Mouse (Mus musculus) heart, postnatal 0 days (tissue): ENCODE results near the gene Ptprm. TPM values are rescaled to one million over a fixed set of nuclear protein-coding genes. Genes with fewer than 3 reads are reported as not detected.

Experiments
- ATAC-seq: fragments of 200-750 bp; cut with Nextera tagmentation; 2 replicates; pipeline ENCODE4 v1.8.0; 2017; ENCODE audit warnings: low read depth, moderate number of reproducible peaks, moderate library complexity; ENCODE audit not compliant: insufficient read depth
- DNase-seq: peaks from one replicate; pipeline ENCODE4 v3.0.0-alpha.2; 2016; ENCODE audit warnings: low spot score
- H3K27ac ChIP-seq: fragments of 300-500 bp; sonication (generic); 2 replicates; pipeline ENCODE4 v1.5.1; 2014; ENCODE audit warnings: low read depth, mild to moderate bottlenecking
- H3K27me3 ChIP-seq: fragments of 300-500 bp; sonication (generic); 2 replicates; pipeline ENCODE4 v1.6.1; 2014; ENCODE audit warnings: low read length, mixed read lengths; ENCODE audit not compliant: control insufficient read depth, insufficient read depth
- H3K36me3 ChIP-seq: fragments of 300-500 bp; sonication (generic); replicated peaks from 2 replicates; pipeline ENCODE4 v1.6.1; 2014; ENCODE audit warnings: low read length, mixed read lengths; ENCODE audit not compliant: control insufficient read depth, insufficient read depth
- H3K4me1 ChIP-seq: fragments of 300-500 bp; sonication (generic); 2 replicates; pipeline ENCODE4 v1.6.1; 2014; ENCODE audit warnings: antibody characterized with exemption; ENCODE audit not compliant: control insufficient read depth, insufficient read depth
- H3K4me2 ChIP-seq: fragments of 300-500 bp; sonication (generic); 2 replicates; pipeline ENCODE4 v1.6.1; 2014; ENCODE audit warnings: low read depth, mild to moderate bottlenecking, low read length, moderate library complexity
- H3K4me3 ChIP-seq: fragments of 300-500 bp; sonication (generic); 2 replicates; pipeline ENCODE4 v1.5.1; 2014; ENCODE audit warnings: low read depth, low read length
- H3K9ac ChIP-seq: fragments of 300-500 bp; sonication (generic); replicated peaks from 2 replicates; pipeline ENCODE4 v1.6.1; 2014; ENCODE audit warnings: low read depth, low read length, mixed read lengths
- H3K9me3 ChIP-seq: fragments of 300-500 bp; sonication (generic); replicated peaks from 2 replicates; pipeline ENCODE4 v1.6.1; 2016; ENCODE audit warnings: low read length; ENCODE audit not compliant: control insufficient read depth
- CTCF ChIP-seq: IDR thresholded peaks from 2 replicates; pipeline ENCODE4 v1.5.1; 2016; ENCODE audit warnings: antibody characterized with exemption, control low read depth, low read depth
- EP300 ChIP-seq: IDR thresholded peaks from 2 replicates; pipeline ENCODE4 v1.6.1; 2016; ENCODE audit warnings: antibody characterized with exemption, low read depth
- WGBS: fragments of 180-500 bp; shearing (Covaris S2); extraction: QIAGEN DNeasy Blood & Tissue Kit; methylation state at CpG from one replicate; pipeline ENCODE4 v1.1.7; 2014; 5-methylcytosine and 5-hydroxymethylcytosine counted together
- polyA plus RNA-seq: library from polyadenylated mRNA; unstranded; fragments of >200 nt; fragmentation: Nextera tagmentation; extraction: Ambion mirVana; gene quantifications from 2 replicates; pipeline ENCODE4 v1.2.1, GENCODE M21; 2015
- total RNA-seq: library from RNA; depleted of rRNA; stranded (reverse); fragments of >200 nt; gene quantifications from 2 replicates; pipeline ENCODE4 v1.2.3, GENCODE M21; 2014; ENCODE audit warnings: low replicate concordance

Gene Ptprm
- total and polyA plus RNA-seq, 2 experiments from 2014 or later = 11.9 to 48.0 TPM

DNA sequence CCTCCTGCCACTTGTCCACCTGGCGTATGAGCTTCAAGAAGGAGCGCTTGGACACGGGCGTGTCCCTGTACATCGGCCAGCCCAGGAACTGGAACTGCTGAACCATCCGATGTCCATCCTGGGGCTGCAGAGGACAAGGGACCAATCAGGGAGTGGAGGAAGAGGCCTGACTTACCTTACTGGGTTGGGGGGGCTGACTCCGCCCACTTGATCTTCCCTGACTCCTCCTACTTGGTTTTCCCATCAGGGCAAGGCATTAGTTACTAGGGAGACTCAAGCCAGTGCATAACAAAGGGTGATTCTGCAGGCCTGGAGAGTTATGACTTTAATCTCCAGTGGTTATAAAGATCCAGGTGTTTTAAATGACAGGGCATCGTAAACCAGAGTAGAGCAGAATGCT lies 670.8 kb downstream of the Ptprm start:
- 72% methylated on average over 8 of the region's 8 CpGs for WGBS
- Histone ChIP-seq H3K4me2 (no peak overlapping the region), H3K4me1 (no peaks in the 10 kb centered on the region), H3K4me3 (no peak overlapping the region), H3K27me3 (no peaks in the 10 kb centered on the region), H3K9me3 (no peaks in the 10 kb centered on the region), H3K36me3 (peaks cover 27% of the 10 kb centered on the region; the same call in 1 of the 2 replicates), H3K9ac (no peak overlapping the region), H3K27ac (no peak overlapping the region)
- ATAC-seq (no peak), DNase-seq (no peak)
- TF ChIP-seq EP300 (no peak), CTCF (no peak)

DNA sequence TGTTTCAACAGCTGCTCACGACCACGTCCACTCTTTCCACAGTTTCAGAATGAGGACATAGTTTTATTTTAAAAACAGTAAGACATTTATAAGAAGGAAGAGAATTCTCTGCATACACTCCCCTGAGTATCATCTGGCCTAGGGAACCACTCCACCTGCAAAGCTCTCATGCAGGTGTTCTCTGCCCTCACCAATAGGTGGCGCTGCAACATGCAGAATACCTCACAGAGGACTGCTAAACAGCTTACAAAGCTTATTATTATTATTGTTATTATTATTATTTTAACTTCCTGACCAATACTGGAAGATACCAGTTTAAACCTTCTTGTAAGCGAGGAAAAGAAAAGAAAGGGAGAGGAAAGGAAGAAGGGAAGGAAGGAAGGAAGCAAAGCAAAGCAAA lies 673.6 kb downstream of the Ptprm start:
- Histone ChIP-seq H3K9me3 (no peaks in the 10 kb centered on the region), H3K27ac (no peak overlapping the region), H3K4me1 (no peaks in the 10 kb centered on the region), H3K4me2 (no peak overlapping the region), H3K4me3 (no peak overlapping the region), H3K27me3 (no peaks in the 10 kb centered on the region), H3K9ac (no peak overlapping the region), H3K36me3 (0 out of 2 replicates have a peak, but pooled peaks cover 21% of the 10 kb centered on the region)
- ATAC-seq = no peak
- 27% methylated on average over 4 of the region's 4 CpGs for WGBS
- TF ChIP-seq CTCF (peak; percentile 88), EP300 (no peak)
- DNase-seq = peak; percentile 36

DNA sequence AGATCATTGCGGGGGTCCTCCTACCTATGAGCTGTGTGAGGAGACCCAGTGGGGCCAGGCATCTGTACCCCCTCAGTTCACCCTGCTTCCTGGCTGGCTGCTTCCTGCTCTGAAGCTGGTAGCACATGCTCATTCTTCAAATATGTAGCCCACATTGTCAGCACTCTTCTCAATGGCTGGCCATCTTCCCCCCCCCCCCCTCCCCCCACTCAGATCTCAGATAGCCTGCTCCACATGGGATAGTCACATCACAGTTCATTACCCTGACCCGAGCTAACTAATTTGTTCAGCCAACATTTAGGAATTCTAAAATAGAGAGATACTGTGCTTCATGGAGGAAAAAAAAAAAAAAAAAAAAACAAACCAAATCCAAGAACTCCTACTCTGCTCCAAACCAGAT lies 679.6 kb downstream of the Ptprm start:
- Histone ChIP-seq H3K36me3 (peaks cover 11% of the 10 kb centered on the region), H3K27me3 (no peaks in the 10 kb centered on the region), H3K9ac (no peak overlapping the region), H3K4me2 (no peak overlapping the region), H3K27ac (no peak overlapping the region), H3K4me3 (no peak overlapping the region), H3K9me3 (no peaks in the 10 kb centered on the region), H3K4me1 (no peaks in the 10 kb centered on the region)
- TF ChIP-seq EP300 (no peak), CTCF (no peak)
- ATAC-seq (no peak), DNase-seq (no peak)
- WGBS = 62% methylated on average over 2 of the region's 2 CpGs

DNA sequence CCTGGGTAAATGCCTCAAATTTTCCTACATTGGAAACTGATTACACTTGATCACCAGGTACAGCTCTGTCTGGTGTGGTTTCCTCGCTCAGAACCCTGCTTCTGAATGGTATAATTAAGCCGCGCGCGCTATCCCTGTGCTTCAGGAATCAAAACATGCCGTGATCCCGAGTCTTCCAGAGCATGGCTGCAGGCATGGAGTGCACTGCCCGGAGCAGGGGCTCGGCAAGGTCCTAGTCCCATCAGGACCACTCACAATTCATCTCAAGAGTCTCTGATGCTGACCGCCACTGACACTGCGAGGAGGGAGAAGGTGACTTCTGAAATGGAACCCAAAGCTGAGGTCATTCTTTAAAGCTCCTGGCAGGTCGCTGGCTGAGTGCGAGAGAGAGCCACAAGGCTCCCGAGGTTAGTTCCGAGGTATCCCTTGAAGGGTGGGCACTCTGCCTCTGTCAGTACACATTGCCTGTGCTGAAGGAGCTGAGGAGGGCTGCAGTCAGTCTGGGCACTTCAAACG lies 682.5 kb downstream of the Ptprm start:
- no peak overlapping the region for H3K27ac ChIP-seq
- H3K9me3 ChIP-seq = no peaks in the 10 kb centered on the region
- DNase-seq (no peak), ATAC-seq (no peak)
- TF ChIP-seq EP300 = no peak
- no peak for TF ChIP-seq CTCF
- H3K4me1 ChIP-seq = no peaks in the 10 kb centered on the region
- no peaks in the 10 kb centered on the region for H3K27me3 ChIP-seq
- H3K9ac ChIP-seq = no peak overlapping the region
- WGBS = 86% methylated on average over 16 of the region's 16 CpGs
- H3K36me3 ChIP-seq = no peaks in the 10 kb centered on the region; the same call in none of the 2 replicates
- H3K4me3 ChIP-seq = no peak overlapping the region
- no peak overlapping the region for H3K4me2 ChIP-seq

DNA sequence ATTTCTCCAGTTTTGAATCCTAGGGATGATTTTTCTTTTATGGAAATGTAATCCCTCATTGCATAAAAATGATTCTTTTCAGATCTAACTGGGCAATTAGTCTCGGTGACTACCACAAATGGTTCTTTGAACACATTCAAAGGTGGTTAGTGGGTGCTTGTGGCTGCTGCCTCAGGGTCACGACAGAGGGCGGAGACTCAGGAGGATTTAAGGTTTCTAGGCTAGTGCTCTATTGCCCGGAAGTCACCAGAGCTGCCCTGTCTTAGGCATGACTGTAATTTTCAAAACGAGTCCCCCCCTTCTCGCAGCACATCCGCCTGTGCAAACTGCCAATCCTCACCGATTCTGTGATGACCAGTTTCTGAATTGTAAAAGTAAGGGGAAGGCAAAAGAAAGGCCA lies 683.0 kb downstream of the Ptprm start:
- Histone ChIP-seq H3K27me3 (no peaks in the 10 kb centered on the region), H3K36me3 (no peaks in the 10 kb centered on the region; the same call in none of the 2 replicates), H3K9ac (no peak overlapping the region), H3K9me3 (no peaks in the 10 kb centered on the region), H3K27ac (no peak overlapping the region), H3K4me3 (no peak overlapping the region), H3K4me2 (no peak overlapping the region), H3K4me1 (no peaks in the 10 kb centered on the region)
- no peak for ATAC-seq
- TF ChIP-seq EP300 (no peak), CTCF (no peak)
- DNase-seq = no peak
- 85% methylated on average over 8 of the region's 8 CpGs for WGBS

DNA sequence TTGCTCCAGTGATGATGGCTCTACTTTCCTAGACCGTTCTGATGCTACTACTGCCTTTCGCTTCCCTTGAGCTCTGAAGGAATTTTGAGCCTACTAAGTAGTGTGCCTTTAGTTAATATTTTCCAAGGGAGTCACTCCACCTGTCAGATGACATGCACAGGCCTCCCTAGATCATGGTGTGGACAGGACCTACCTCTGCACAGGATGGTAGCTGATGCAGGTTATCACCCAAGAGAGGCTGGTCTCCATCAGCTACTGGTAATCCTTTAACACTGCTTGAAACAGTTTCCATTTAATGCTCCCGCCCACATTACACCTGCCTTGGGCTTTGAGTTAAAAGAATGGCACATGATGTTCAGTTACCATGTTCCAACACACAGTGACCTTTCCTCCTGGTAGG lies 688.5 kb downstream of the Ptprm start:
- H3K4me1 ChIP-seq = no peaks in the 10 kb centered on the region
- H3K4me3 ChIP-seq = no peak overlapping the region
- no peak for TF ChIP-seq EP300
- TF ChIP-seq CTCF = no peak
- no peaks in the 10 kb centered on the region for H3K27me3 ChIP-seq
- H3K36me3 ChIP-seq = peaks cover 6% of the 10 kb centered on the region; the same call in 1 of the 2 replicates
- 83% methylated on average over 3 of the region's 3 CpGs for WGBS
- no peaks in the 10 kb centered on the region for H3K9me3 ChIP-seq
- no peak for DNase-seq
- H3K9ac ChIP-seq = no peak overlapping the region
- no peak overlapping the region for H3K4me2 ChIP-seq
- no peak overlapping the region for H3K27ac ChIP-seq
- no peak for ATAC-seq
